Mouse (Mus musculus) forebrain, embryonic 12.5 days (tissue): ENCODE measurements around the gene Alpl. TPM values are rescaled to one million over a fixed set of nuclear protein-coding genes. Genes with fewer than 3 reads are reported as not detected.

ENCODE experiments used
- ATAC-seq: fragments of 200-750 bp; cut with Nextera tagmentation; 2 replicates; pipeline ENCODE4 v1.8.0; 2017; ENCODE audit warnings: moderate TSS enrichment; ENCODE audit not compliant: low FRiP score
- H3K27ac ChIP-seq: fragments of 300-500 bp; sonication (generic); 2 replicates; pipeline ENCODE4 v1.5.1; 2016; ENCODE audit warnings: mild to moderate bottlenecking
- H3K27me3 ChIP-seq: fragments of 300-500 bp; sonication (generic); 2 replicates; pipeline ENCODE4 v1.6.1; 2016; ENCODE audit warnings: mild to moderate bottlenecking
- H3K36me3 ChIP-seq: fragments of 300-500 bp; sonication (generic); replicated peaks from 2 replicates; pipeline ENCODE4 v1.6.1; 2016; ENCODE audit warnings: mild to moderate bottlenecking
- H3K4me1 ChIP-seq: fragments of 300-500 bp; sonication (generic); 2 replicates; pipeline ENCODE4 v1.6.1; 2016
- H3K4me2 ChIP-seq: fragments of 300-500 bp; sonication (generic); 2 replicates; pipeline ENCODE4 v1.6.1; 2016; ENCODE audit warnings: mild to moderate bottlenecking, moderate library complexity
- H3K4me3 ChIP-seq: fragments of 300-500 bp; sonication (generic); replicated peaks from 2 replicates; pipeline ENCODE4 v1.5.1; 2016; ENCODE audit warnings: mild to moderate bottlenecking
- H3K9ac ChIP-seq: fragments of 300-500 bp; sonication (generic); 2 replicates; pipeline ENCODE4 v1.6.1; 2016; ENCODE audit warnings: mild to moderate bottlenecking
- H3K9me3 ChIP-seq: fragments of 300-500 bp; sonication (generic); 2 replicates; pipeline ENCODE4 v1.6.1; 2016
- WGBS: fragments of 180-500 bp; shearing (Covaris S2); methylation state at CpG from one replicate; pipeline ENCODE4 v1.1.7; 2016; 5-methylcytosine and 5-hydroxymethylcytosine counted together
- polyA plus RNA-seq: library from polyadenylated mRNA; unstranded; fragments of >200 nt; fragmentation: Nextera tagmentation; extraction: Ambion mirVana; gene quantifications from 2 replicates; pipeline ENCODE4 v1.2.1, GENCODE M21; 2016

The Alpl gene
- polyA plus RNA-seq, 1 experiment from 2014 or later = 13.1 TPM

DNA sequence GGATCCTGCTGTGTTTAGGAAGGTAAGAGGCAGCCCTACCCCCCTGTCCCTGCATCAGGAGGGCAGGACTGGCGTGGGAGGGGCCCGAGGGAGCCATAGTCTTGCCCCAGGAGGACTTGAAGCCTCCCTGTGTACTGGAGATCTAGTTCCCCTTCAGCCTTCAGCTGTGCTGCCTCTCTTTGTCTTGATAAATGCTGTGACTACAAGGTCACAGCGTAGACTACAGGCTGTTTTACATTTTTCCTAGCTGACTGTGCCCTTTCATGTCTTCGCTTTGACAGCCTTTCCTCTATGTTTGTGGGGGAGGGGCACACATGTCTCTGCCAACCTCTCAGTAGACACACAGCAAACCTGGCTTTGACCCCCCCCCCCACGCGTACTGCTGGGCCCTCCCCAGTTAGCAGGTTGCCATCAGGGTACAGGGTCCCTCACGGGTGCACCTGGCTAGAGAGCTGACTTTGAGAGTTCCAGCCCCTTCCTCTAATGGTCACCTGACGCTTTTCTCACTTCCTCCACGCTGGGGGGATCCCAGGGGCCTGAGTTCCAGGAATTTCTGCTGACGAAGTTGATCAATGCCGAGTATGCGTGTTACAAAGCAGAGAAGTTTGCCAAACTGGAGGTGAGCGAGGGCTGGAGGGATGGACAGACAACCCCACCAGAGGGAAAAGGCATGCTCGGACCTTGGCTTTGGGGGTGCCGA is 76.7 kb downstream of the Alpl start:
- Histone ChIP-seq H3K4me3 (no peak overlapping the region), H3K9ac (no peak overlapping the region; the same call in 1 of the 2 replicates), H3K27ac (peak overlapping the region; percentile 82), H3K36me3 (no peaks in the 10 kb centered on the region), H3K4me1 (peaks cover 30% of the 10 kb centered on the region), H3K4me2 (no peak overlapping the region; the same call in 1 of the 2 replicates), H3K27me3 (peaks cover 30% of the 10 kb centered on the region), H3K9me3 (no peaks in the 10 kb centered on the region)
- 0 out of 2 replicates have a peak, but pooled peaks have one; percentile 31 for ATAC-seq
- WGBS = 36% methylated on average over 15 of the region's 15 CpGs

DNA sequence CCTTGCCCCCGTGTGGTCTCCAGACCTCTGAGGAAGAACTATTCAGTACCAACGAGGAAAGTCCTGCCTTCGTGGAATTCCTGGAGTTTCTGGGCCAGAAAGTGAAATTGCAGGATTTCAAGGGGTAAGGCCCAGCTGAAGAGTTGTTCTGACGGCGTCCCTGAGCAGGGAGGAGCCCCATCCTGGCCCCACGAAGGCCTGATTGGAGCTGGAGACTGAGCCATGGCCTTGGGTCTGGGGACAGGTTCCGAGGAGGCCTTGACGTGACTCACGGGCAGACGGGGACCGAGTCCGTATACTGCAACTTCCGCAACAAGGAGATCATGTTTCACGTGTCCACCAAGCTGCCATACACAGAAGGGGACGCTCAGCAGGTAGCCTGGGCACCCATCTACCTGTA is 78.5 kb downstream of the Alpl start:
- Histone ChIP-seq H3K9ac (no peak overlapping the region), H3K9me3 (no peaks in the 10 kb centered on the region), H3K27me3 (peaks cover 13% of the 10 kb centered on the region), H3K36me3 (no peaks in the 10 kb centered on the region), H3K4me2 (no peak overlapping the region), H3K4me1 (peaks cover 19% of the 10 kb centered on the region), H3K27ac (no peak overlapping the region), H3K4me3 (no peak overlapping the region)
- ATAC-seq = no peak
- WGBS = 75% methylated on average over 15 of the region's 15 CpGs

DNA sequence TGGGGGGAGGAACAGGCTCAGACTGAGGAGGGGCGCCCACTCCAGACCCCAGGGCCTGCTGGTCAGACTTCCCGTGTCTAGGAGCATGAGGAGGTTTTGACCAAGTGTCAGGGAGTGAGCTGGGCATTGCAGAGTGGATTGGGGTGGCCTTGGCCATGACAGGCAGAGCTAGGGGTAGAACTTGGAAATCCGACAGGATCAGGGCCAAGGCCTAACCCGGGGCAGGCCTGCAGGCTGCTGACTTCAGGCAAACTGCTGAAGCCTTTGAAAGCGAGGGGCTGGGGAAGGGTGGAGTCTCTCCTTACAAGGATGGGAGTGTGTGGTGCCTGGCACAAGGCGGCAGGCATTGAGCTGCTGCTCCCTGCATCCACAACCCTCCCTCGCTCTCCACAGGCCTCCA is 79.2 kb downstream of the Alpl start:
- no peak for ATAC-seq
- Histone ChIP-seq H3K27ac (no peak overlapping the region), H3K4me3 (no peak overlapping the region), H3K4me2 (no peak overlapping the region), H3K9me3 (no peaks in the 10 kb centered on the region), H3K4me1 (peaks cover 16% of the 10 kb centered on the region), H3K9ac (no peak overlapping the region), H3K36me3 (no peaks in the 10 kb centered on the region), H3K27me3 (peaks cover 10% of the 10 kb centered on the region)
- 65% methylated on average over 7 of the region's 7 CpGs for WGBS

DNA sequence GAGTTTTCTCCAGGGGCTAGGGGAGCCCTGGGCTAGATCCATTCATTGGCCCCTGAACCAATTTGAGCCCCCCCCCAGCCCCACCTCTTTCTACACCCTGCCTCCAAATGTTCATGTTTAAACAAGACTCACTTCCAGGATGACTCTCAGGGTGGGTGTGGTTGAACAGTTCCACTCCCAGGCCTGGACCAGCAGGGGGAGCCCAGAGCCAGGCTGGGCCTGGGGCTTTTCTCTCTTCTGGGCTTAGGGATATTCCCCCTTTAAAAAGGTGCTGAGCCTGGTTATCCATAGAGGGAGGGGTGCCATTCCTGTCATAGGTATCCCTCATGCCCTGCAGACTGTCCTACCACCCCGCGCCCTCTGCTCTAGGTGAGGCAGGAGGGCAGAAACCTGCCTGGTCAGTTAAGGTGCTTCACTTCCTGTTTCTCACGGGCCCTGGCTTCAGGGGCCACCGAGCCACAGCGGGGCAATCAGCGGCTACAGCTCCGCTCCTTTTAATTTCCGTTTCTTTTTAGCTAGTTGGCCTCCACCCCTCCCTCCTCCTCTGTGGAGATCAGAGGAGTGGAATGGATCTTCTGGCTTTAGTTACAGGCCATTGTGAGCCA is 82.1 kb downstream of the Alpl start:
- 50% methylated on average over 8 of the region's 8 CpGs for WGBS
- Histone ChIP-seq H3K27ac (no peak overlapping the region), H3K27me3 (peaks cover 21% of the 10 kb centered on the region), H3K9me3 (no peaks in the 10 kb centered on the region), H3K4me1 (peaks cover 7% of the 10 kb centered on the region), H3K4me3 (no peak overlapping the region), H3K36me3 (no peaks in the 10 kb centered on the region), H3K4me2 (no peak overlapping the region), H3K9ac (no peak overlapping the region)
- no peak for ATAC-seq

DNA sequence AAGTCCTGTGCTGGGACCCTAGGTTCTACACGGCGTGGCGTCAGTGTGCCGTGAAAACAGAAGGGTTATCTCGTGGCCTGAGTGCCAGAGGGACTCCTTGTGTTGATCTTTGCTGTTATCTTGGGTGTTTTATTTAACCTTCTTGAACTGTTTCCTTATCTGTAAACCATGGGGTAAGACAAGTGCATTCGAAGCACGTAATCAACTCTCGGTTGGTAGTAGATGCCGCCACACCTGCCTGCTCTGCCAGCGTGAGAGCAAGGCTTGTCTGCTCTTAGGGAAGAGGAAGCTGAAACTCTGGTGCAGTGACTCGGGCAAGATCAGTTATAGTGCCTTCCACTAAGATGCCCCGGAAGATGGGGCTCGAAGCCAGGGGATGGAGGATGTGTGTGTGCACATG is 83.2 kb downstream of the Alpl start:
- Histone ChIP-seq H3K9me3 (no peaks in the 10 kb centered on the region), H3K4me1 (peaks cover 1% of the 10 kb centered on the region; the same call in 1 of the 2 replicates), H3K4me3 (no peak overlapping the region), H3K9ac (no peak overlapping the region), H3K27ac (no peak overlapping the region), H3K36me3 (no peaks in the 10 kb centered on the region), H3K4me2 (no peak overlapping the region), H3K27me3 (peaks cover 29% of the 10 kb centered on the region)
- ATAC-seq = no peak
- 92% methylated on average over 13 of the region's 13 CpGs for WGBS

DNA sequence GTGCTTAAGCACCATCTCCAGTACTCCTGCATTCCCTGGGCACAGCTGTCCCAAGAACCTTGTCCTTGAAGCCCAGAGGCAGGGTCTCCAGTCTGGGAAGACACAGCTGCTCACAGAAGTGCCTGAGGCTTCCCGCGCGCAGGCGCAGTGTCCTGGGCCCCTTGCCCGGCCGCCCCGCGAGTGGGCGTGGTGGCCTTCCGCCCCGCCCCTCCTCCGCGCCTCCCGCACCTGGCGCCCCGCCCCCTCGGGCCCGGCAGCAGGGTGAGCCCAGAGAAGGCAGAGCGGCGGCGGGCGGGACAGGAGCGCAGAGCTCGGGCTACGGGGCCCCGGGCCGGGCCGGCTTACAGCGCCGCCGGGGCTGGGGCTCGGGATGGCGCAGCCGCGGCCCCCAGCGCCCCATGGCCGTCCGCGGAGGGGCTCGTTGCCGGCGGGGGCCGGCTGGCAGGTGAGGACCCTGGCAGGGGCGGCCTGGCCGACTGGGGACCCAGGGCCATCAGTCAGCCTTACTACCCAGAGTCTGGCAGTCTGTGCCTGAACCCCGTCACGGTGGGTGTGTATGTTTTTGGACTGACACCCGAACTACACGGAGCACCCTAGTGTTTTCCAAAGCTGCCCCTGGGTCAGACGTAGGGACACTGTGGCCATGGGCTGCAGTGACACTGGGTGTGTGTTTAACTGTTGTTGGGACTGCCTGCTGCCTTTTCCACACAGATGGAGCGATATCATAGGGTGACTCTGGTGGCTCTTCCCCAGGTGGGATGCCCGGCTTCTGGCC is 88.8 kb downstream of the Alpl start:
- H3K4me2 ChIP-seq = peak overlapping the region; percentile 76
- peaks cover 28% of the 10 kb centered on the region for H3K4me1 ChIP-seq
- peak; percentile 90 for ATAC-seq
- H3K9ac ChIP-seq = peak overlapping the region; percentile 65
- WGBS = 5% methylated on average over 39 of the region's 52 CpGs
- H3K27ac ChIP-seq = no peak overlapping the region
- H3K4me3 ChIP-seq = peak overlapping the region; percentile 48
- H3K27me3 ChIP-seq = peaks cover 28% of the 10 kb centered on the region
- H3K36me3 ChIP-seq = no peaks in the 10 kb centered on the region
- no peaks in the 10 kb centered on the region for H3K9me3 ChIP-seq

DNA sequence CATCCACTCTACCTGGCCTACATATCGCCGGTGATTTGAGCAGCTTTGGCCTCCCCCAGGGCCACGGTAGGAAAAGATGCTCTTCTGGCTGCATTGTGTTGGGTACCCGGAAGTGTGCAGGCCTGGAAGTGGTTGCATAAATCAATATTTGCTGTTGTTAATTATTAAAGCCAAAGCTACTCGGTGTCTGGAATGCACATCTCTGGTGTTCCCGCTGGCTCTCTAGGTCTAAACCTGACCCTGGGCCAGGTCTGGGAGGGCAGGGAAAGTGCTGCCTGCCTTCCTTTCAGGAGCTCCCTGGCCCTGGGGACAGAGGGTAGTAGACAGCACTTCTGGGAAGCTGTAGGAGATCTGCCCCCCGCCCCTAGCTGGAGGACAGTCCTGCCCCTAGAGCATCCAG is 89.7 kb downstream of the Alpl start:
- Histone ChIP-seq H3K27ac (no peak overlapping the region), H3K4me2 (0 out of 2 replicates have a peak overlapping the region, but pooled peaks have one; percentile 76), H3K36me3 (no peaks in the 10 kb centered on the region), H3K4me1 (peaks cover 28% of the 10 kb centered on the region), H3K9ac (no peak overlapping the region; the same call in 1 of the 2 replicates), H3K9me3 (no peaks in the 10 kb centered on the region), H3K27me3 (peaks cover 28% of the 10 kb centered on the region), H3K4me3 (no peak overlapping the region)
- WGBS = 74% methylated on average over 7 of the region's 7 CpGs
- ATAC-seq = no peak

DNA sequence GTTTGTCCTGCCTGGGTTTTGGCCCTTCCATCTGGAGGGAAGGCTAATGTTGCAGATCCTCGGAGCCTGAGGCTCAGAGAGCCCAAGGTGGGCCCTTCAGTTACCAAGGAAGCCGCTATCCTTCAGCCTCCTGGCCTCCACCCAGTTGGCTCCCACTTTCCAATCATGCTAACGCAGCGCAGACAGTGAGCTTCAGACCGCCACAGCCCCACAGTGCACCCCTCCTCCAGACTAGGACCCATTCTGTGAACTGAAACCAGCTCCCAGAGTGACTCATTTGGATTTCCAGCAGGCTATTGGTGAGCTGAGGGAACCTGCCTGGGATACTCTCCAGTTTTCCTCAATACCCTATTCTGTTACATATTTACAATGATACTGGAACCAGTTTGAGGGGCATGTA is 90.8 kb downstream of the Alpl start:
- H3K4me3 ChIP-seq = no peak overlapping the region
- no peak overlapping the region for H3K4me2 ChIP-seq
- no peaks in the 10 kb centered on the region for H3K36me3 ChIP-seq
- 75% methylated on average over 5 of the region's 5 CpGs for WGBS
- H3K27ac ChIP-seq = no peak overlapping the region
- peaks cover 27% of the 10 kb centered on the region for H3K27me3 ChIP-seq
- no peaks in the 10 kb centered on the region for H3K9me3 ChIP-seq
- ATAC-seq = no peak
- H3K4me1 ChIP-seq = peaks cover 28% of the 10 kb centered on the region
- H3K9ac ChIP-seq = no peak overlapping the region

DNA sequence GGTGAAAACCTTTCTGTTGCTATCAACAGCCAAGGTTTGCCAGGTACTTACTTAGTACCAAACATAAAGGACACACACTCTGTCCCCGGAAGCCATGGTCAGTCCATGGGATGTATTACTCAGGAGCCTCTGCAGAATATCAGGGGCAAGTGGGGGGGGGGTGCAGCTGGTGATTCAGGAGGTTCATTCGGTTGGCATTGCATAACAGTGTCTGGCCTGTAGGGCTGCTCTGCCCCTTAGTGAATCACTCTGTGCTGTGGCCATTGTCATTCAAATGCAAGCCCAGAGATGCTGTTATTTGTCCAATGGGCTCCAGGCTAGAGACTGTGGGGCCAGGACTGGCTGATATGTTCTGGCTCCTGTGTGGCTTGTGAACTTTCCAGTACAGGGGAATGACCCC is 91.6 kb downstream of the Alpl start:
- no peak overlapping the region for H3K27ac ChIP-seq
- no peaks in the 10 kb centered on the region for H3K9me3 ChIP-seq
- no peaks in the 10 kb centered on the region for H3K36me3 ChIP-seq
- no peak overlapping the region for H3K9ac ChIP-seq
- 53% methylated on average over 2 of the region's 2 CpGs for WGBS
- ATAC-seq = no peak
- peaks cover 19% of the 10 kb centered on the region for H3K27me3 ChIP-seq
- H3K4me3 ChIP-seq = no peak overlapping the region
- peaks cover 30% of the 10 kb centered on the region for H3K4me1 ChIP-seq
- H3K4me2 ChIP-seq = no peak overlapping the region

DNA sequence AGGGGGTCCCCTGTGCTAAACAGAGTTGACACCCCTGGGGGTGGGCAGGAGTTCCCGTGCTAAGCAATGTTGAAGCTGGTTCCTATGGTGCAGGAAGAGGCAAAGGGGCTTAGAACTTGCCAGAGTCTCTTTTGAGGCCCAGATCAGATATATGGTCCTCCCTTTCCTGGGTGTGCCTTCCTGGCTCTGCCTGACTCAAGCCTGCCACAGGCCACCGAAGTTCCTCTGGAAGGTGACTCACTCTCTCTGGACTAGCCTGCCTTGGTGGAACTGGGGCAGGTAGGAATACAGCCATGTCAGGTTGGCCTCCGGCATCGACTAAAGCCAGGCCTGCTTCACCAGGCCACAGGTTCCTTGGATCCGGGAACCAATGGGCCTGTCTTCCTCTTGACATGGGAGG is 93.1 kb downstream of the Alpl start:
- no peak overlapping the region for H3K27ac ChIP-seq
- no peak overlapping the region for H3K4me3 ChIP-seq
- H3K27me3 ChIP-seq = peaks cover 4% of the 10 kb centered on the region
- peaks cover 44% of the 10 kb centered on the region for H3K4me1 ChIP-seq
- no peak overlapping the region for H3K4me2 ChIP-seq
- no peak for ATAC-seq
- no peak overlapping the region for H3K9ac ChIP-seq
- no peaks in the 10 kb centered on the region for H3K36me3 ChIP-seq
- WGBS = 95% methylated on average over 5 of the region's 5 CpGs
- no peaks in the 10 kb centered on the region for H3K9me3 ChIP-seq

DNA sequence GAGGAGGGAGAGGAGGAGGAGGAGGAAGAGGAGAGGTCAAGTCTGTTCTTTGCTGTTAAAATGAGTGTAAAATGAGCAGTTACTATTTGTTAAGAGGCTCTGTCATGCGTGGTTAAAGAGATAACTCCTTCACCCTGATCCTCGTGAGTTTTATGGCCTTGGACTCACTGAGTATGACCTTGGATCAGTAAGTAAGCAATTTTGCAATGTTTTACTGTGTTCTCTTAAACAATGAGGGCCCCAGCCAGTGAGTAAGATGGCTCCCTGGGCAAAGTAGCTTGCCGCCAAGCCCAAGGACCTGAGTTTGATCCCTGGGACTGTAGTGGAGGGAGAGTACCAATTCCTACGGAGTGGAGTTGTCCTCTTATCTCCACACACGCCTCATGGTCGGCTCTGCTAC is 95.2 kb downstream of the Alpl start:
- Histone ChIP-seq H3K27ac (no peak overlapping the region), H3K9me3 (no peaks in the 10 kb centered on the region), H3K9ac (no peak overlapping the region), H3K4me2 (no peak overlapping the region), H3K36me3 (no peaks in the 10 kb centered on the region), H3K27me3 (no peaks in the 10 kb centered on the region), H3K4me3 (no peak overlapping the region), H3K4me1 (peaks cover 37% of the 10 kb centered on the region)
- no peak for ATAC-seq
- WGBS = 77% methylated on average over 6 of the region's 6 CpGs

DNA sequence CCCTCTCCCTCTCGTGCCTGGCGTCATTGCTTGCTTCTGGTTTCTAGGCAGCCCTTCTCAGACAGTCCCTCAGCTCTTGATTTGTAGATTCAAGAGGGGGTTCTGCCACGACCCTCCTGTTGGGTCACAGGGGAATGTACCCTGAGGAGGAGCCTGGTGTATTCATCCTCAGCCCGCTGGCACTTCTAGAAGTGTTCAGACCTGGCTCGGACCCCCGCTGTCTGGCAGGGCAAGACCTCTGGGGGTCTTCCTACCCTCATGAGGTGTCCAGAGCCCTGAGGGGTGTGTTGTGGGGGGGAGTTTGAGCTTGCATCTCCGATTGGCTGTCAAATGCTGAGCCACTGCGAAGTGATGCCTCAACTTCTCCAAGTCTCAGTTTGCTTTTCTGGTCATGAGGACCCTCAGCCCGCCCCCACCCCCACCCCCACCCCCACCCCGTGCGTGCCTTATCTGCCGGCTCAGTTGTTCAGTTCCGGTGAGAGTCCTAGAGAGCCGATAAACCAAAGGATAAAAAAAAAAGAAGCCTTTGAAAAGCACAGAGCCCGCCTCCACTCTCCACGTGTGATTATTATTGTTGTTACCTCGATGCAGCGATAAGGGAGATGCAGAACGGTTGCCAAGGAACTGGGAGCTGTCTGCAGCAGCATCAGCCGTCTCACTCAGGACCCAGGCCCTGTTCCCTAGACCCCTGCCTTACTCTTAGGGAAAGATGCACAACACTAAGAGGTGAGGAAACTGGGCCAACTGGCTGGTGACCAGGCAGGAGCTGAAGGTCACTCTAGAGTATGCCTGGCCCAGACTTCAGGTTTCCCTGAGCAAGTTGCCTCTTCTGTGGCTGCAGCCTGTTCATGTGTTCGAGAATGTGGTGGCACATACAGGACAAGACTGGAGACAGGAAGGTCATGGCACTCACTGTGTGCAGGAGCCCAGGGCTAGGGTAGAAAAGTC is 96.6 kb downstream of the Alpl start:
- H3K4me3 ChIP-seq = no peak overlapping the region
- WGBS = 57% methylated on average over 21 of the region's 21 CpGs
- no peak for ATAC-seq
- no peaks in the 10 kb centered on the region for H3K27me3 ChIP-seq
- H3K36me3 ChIP-seq = no peaks in the 10 kb centered on the region
- no peak overlapping the region for H3K4me2 ChIP-seq
- H3K9ac ChIP-seq = no peak overlapping the region
- H3K9me3 ChIP-seq = no peaks in the 10 kb centered on the region
- H3K4me1 ChIP-seq = peaks cover 35% of the 10 kb centered on the region
- H3K27ac ChIP-seq = no peak overlapping the region
